ENCODE assay signal across 21 mouse cellular contexts in genomic region chr14:49955890-49956289, GRCm38 (mm10). TPM values are rescaled to one million over a fixed set of nuclear protein-coding genes. Genes with fewer than 3 reads are reported as not detected.
DNase-seq lines count a peak whose midpoint lies in the region; ATAC-seq and TF ChIP-seq lines count a peak whose summit lies in the region.
"Had no signal": no experiment of that assay in that cellular context is flagged by ENCODE, and none has a peak within 500 bp of the region (broad histone marks: within the 10 kb centered on the region; RNA-seq: fewer than 3 reads in every experiment).

No protein-coding gene starts in this region.

- peak; percentile 76 for ATAC-seq in liver, embryonic 11.5 days (replicated peaks; ENCODE audit: low FRiP score)
- ATAC-seq in liver, embryonic 12.5 days = no peak
- ATAC-seq in liver, embryonic 13.5 days (ENCODE audit: low read depth) = peak; percentile 54; the same call in 1 of the 2 replicates
- ATAC-seq in liver, postnatal 0 days = no peak
- ATAC-seq: activated CD4-positive, CD25-positive, alpha-beta regulatory T cell, adult 4 months; CD4-positive, CD25-positive, alpha-beta regulatory T cell, adult 4 months; Patski had no signal

- no peak for TF ChIP-seq CTCF in liver, postnatal 0 days (IDR thresholded peaks at IDR 0.05; ENCODE audit: low read depth)

- no peak overlapping the region for H3K27ac ChIP-seq in liver, embryonic 11.5 days (ENCODE audit: low read depth, low read length)
- H3K27ac ChIP-seq in liver, embryonic 12.5 days = no peak overlapping the region
- no peak overlapping the region for H3K27ac ChIP-seq in liver, embryonic 13.5 days
- no peak overlapping the region for H3K27ac ChIP-seq in liver, postnatal 0 days (ENCODE audit: low read depth)

- no peak for TF ChIP-seq EP300 in liver, postnatal 0 days (IDR thresholded peaks at IDR 0.05; ENCODE audit: low read depth)

- no peak overlapping the region for H3K4me2 ChIP-seq in liver, embryonic 11.5 days
- H3K4me2 ChIP-seq in liver, embryonic 12.5 days = no peak overlapping the region
- no peak overlapping the region for H3K4me2 ChIP-seq in liver, embryonic 13.5 days
- no peak overlapping the region for H3K4me2 ChIP-seq in liver, postnatal 0 days (ENCODE audit: low read depth, low read length)

- DNase-seq in liver, embryonic 11.5 days (ENCODE audit: low spot score) = no peak
- DNase-seq in liver, embryonic 13.5 days = no peak
- no peak for DNase-seq in liver, postnatal 0 days
- DNase-seq: adrenal gland, adult 2 months; adrenal gland, adult 8-10 months; adrenal gland, postnatal 10 days; adrenal gland, postnatal 14 days; adrenal gland, postnatal 25 days; adrenal gland, postnatal 36 days; B cell, adult 2 months; cerebellum, adult 11 months; cerebellum, adult 11-12 months; cerebellum, adult 18-20 months had no signal

- H3K27me3 ChIP-seq in liver, embryonic 11.5 days (replicated peaks; ENCODE audit: control insufficient read depth, insufficient read depth, low read length) = no peaks in the 10 kb centered on the region
- no peaks in the 10 kb centered on the region for H3K27me3 ChIP-seq in liver, embryonic 12.5 days (replicated peaks)
- H3K27me3 ChIP-seq in liver, embryonic 13.5 days = no peaks in the 10 kb centered on the region
- no peaks in the 10 kb centered on the region for H3K27me3 ChIP-seq in liver, postnatal 0 days (ENCODE audit: insufficient read depth, low read length)
- H3K27me3 ChIP-seq: CH12.LX, Patski had no signal

- H3K9ac ChIP-seq in liver, embryonic 11.5 days (ENCODE audit: low read depth, low read length) = no peak overlapping the region
- no peak overlapping the region for H3K9ac ChIP-seq in liver, embryonic 12.5 days
- H3K9ac ChIP-seq in liver, embryonic 13.5 days = no peak overlapping the region
- H3K9ac ChIP-seq in liver, postnatal 0 days (replicated peaks) = no peak overlapping the region

- 22% methylated on average over 2 of the region's 2 CpGs for WGBS in liver, embryonic 11.5 days
- 5% methylated on average over 2 of the region's 2 CpGs for WGBS in liver, embryonic 12.5 days (ENCODE audit: insufficient replicate concordance)
- 5% methylated on average over 2 of the region's 2 CpGs for WGBS in liver, embryonic 13.5 days (ENCODE audit: insufficient replicate concordance)
- WGBS in liver, postnatal 0 days (ENCODE audit: insufficient replicate concordance) = 13% methylated on average over 2 of the region's 2 CpGs

- H3K9me3 ChIP-seq in liver, embryonic 11.5 days (ENCODE audit: control insufficient read depth, low read length) = 0 out of 2 replicates have a peak, but pooled peaks cover 2% of the 10 kb centered on the region
- H3K9me3 ChIP-seq in liver, embryonic 12.5 days (replicated peaks) = no peaks in the 10 kb centered on the region
- no peaks in the 10 kb centered on the region for H3K9me3 ChIP-seq in liver, embryonic 13.5 days (replicated peaks)
- H3K9me3 ChIP-seq in liver, postnatal 0 days (ENCODE audit: low read length) = no peaks in the 10 kb centered on the region

- H3K36me3 ChIP-seq in liver, embryonic 11.5 days (ENCODE audit: control insufficient read depth, insufficient read depth, low read length) = no peaks in the 10 kb centered on the region
- no peaks in the 10 kb centered on the region for H3K36me3 ChIP-seq in liver, embryonic 12.5 days
- H3K36me3 ChIP-seq in liver, embryonic 13.5 days = no peaks in the 10 kb centered on the region
- no peaks in the 10 kb centered on the region for H3K36me3 ChIP-seq in liver, postnatal 0 days (replicated peaks; ENCODE audit: insufficient read depth, low read length)
- H3K36me3 ChIP-seq: G1E had no signal

- H3K4me1 ChIP-seq in liver, embryonic 11.5 days (replicated peaks; ENCODE audit: control insufficient read depth, insufficient read depth, low read length) = no peaks in the 10 kb centered on the region
- no peaks in the 10 kb centered on the region for H3K4me1 ChIP-seq in liver, embryonic 12.5 days
- H3K4me1 ChIP-seq in liver, embryonic 13.5 days (replicated peaks) = no peaks in the 10 kb centered on the region; the same call in 1 of the 2 replicates
- no peaks in the 10 kb centered on the region for H3K4me1 ChIP-seq in liver, postnatal 0 days (ENCODE audit: insufficient read depth)

- H3K4me3 ChIP-seq in liver, embryonic 11.5 days (ENCODE audit: low read depth, low read length) = no peak overlapping the region
- no peak overlapping the region for H3K4me3 ChIP-seq in liver, embryonic 12.5 days
- H3K4me3 ChIP-seq in liver, embryonic 13.5 days (replicated peaks) = no peak overlapping the region
- no peak overlapping the region for H3K4me3 ChIP-seq in liver, postnatal 0 days (ENCODE audit: low read depth, low read length)

RNA-seq across cellular contexts. Expression of gene Olfr724, which starts 7.2 kb away (rescaled TPM):
- polyA plus RNA-seq in liver, embryonic 11.5 days (2014; fragmentation: Nextera tagmentation; extraction: Ambion mirVana) = not detected in 2 replicates
- not detected in 2 replicates for polyA plus RNA-seq in liver, embryonic 12.5 days (2016; fragmentation: Nextera tagmentation; extraction: Ambion mirVana)
- not detected in 2 replicates for polyA plus RNA-seq in liver, embryonic 13.5 days (2015; fragmentation: Nextera tagmentation; extraction: Ambion mirVana)
- polyA plus RNA-seq in liver, postnatal 0 days (2015; fragmentation: Nextera tagmentation; extraction: Ambion mirVana) = not detected in 2 replicates
- polyA plus RNA-seq: activated CD4-positive, CD25-positive, alpha-beta regulatory T cell, adult 4 months; adrenal gland, adult 2 months; brain, embryonic 14.5 days; C2C12; CD4-positive, CD25-positive, alpha-beta regulatory T cell, adult 4 months; G1E; Patski had no signal

RNA-seq across cellular contexts. Expression of gene Olfr723, which starts 24.3 kb away (rescaled TPM):
- not detected in 2 replicates for polyA plus RNA-seq in liver, embryonic 11.5 days (2014; fragmentation: Nextera tagmentation; extraction: Ambion mirVana)
- polyA plus RNA-seq in liver, embryonic 12.5 days (2016; fragmentation: Nextera tagmentation; extraction: Ambion mirVana) = not detected in 2 replicates
- polyA plus RNA-seq in liver, embryonic 13.5 days (2015; fragmentation: Nextera tagmentation; extraction: Ambion mirVana) = not detected in 2 replicates
- not detected in 2 replicates for polyA plus RNA-seq in liver, postnatal 0 days (2015; fragmentation: Nextera tagmentation; extraction: Ambion mirVana)
- polyA plus RNA-seq: activated CD4-positive, CD25-positive, alpha-beta regulatory T cell, adult 4 months; adrenal gland, adult 2 months; brain, embryonic 14.5 days; C2C12; CD4-positive, CD25-positive, alpha-beta regulatory T cell, adult 4 months; G1E; Patski had no signal

RNA-seq across cellular contexts. Expression of gene Olfr722, which starts 54.1 kb away (rescaled TPM):
- not detected in 2 replicates for polyA plus RNA-seq in liver, embryonic 11.5 days (2014; fragmentation: Nextera tagmentation; extraction: Ambion mirVana)
- not detected in 2 replicates for polyA plus RNA-seq in liver, embryonic 12.5 days (2016; fragmentation: Nextera tagmentation; extraction: Ambion mirVana)
- not detected in 2 replicates for polyA plus RNA-seq in liver, embryonic 13.5 days (2015; fragmentation: Nextera tagmentation; extraction: Ambion mirVana)
- polyA plus RNA-seq in liver, postnatal 0 days (2015; fragmentation: Nextera tagmentation; extraction: Ambion mirVana) = not detected in 2 replicates
- polyA plus RNA-seq: activated CD4-positive, CD25-positive, alpha-beta regulatory T cell, adult 4 months; adrenal gland, adult 2 months; brain, embryonic 14.5 days; C2C12; CD4-positive, CD25-positive, alpha-beta regulatory T cell, adult 4 months; G1E; Patski had no signal

Comparison
In these comparisons a context has a peak if more than half of its experiments do, and no peak if none do; other contexts are left out.
1. ATAC-seq: peak in liver, embryonic 11.5 days (single experiment) and liver, embryonic 13.5 days (single experiment); none in liver, embryonic 12.5 days (single experiment) and liver, postnatal 0 days (single experiment).